Mouse (Mus musculus) left cerebral cortex, postnatal 25 days (tissue): ENCODE measurements around the gene Tmem200b. TPM values are rescaled to one million over a fixed set of nuclear protein-coding genes. Genes with fewer than 3 reads are reported as not detected.

Experiments used
- DNase-seq, 2 experiments: peaks; one replicate each; pipeline ENCODE4 v3.0.0; 2022; ENCODE audit warnings: low spot score in 2 of 2, mixed read lengths in 1 of 2
- intact Hi-C: fragments of 180-260 bp; cut with DNase I; formaldehyde crosslinking; loops from one replicate; pipeline ENCODE4 v1.15.1; 2025
- total RNA-seq, 2 experiments: library from RNA; stranded (reverse); gene quantifications; 2 replicates each; pipeline ENCODE4 v1.2.3; 2021

Gene Tmem200b
- 10 to 100 TPM in 1 of 2 experiments, 1 to 10 TPM in 1; 8.1 to 11.3 TPM for total RNA-seq

DNA sequence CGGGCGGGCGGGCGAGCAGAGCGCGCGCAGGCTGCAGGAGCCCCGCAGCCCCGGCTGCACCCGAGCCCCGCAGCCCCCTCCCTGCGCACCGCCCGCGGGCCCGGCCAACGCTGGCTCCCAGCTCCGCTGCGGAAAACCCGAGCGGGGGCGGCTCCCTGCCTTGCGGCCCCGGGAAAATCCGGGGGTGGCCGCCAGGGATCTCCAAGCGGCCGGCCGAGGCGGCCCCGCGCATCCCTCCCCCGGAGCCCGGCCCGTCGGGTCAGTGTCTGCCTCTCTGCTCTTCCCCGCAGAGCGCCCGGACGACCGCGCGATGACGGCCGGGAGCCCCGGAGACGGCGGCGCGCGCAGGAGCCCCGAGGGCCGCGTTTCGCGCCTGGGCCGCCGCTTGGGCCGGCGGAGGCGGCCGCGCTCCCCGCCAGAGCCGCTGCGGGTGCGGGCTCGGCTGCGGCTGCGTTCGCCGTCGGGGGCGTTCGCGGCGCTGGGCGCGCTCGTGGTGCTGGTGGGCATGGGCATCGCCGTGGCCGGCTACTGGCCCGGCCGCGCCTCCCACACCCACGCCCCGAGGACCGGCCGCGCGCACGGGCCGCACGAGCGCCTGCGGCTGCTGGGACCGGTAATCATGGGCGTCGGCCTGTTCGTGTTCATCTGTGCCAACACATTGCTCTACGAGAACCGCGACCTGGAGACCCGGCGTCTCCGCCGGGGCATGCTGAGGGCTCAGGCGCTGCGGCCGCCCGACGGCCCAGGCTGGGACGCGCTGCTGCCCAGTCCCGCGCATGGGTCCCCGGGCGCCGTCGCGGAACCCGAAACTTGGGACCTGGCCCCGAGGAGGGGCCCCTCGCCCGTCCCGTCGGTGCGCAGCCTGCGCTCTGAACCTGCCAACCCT lies at the start of gene Tmem200b:
TSS of gene Tmem200b (plus strand) at position 311 of the 886 bp plus-strand sequence.
- intact Hi-C loops: no loop called here
- peak in 1 of 2 experiments; percentile 52 for DNase-seq

DNA sequence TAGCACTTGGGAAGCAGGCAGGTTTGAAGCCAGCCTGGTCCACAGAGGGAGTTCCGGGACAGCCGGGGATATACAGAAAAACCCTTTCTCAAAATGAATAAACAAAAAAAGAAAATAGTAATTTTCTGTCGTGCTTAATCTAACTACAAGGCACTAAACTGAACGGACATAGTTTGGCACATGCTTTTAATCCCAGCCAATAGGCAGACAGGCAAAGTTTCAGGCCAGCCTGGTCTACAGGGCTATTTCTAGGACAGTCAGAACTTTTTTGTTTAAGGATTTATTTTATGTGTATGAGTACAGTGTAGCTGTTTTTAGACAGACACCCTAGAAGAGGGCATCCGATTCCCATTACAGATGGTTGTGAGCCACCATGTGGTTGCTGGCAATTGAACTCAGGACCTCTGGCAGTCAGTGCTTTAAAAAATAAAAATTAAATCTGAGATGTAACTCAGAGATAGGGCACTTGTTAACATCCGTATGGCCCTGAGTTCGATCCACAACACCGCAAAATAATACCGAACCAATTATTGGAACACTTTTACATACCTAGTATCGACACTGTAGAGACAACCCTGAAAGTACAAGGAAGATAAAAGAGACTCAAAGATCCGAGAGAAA lies 48.8 kb upstream of the Tmem200b start:
- intact Hi-C loops: loop anchor here (5.0 kb wide), 1 partner anchor 340 kb away; the partner anchor contains the start of gene Ythdf2
- peak in 1 of 2 experiments; percentile 15 for DNase-seq

DNA sequence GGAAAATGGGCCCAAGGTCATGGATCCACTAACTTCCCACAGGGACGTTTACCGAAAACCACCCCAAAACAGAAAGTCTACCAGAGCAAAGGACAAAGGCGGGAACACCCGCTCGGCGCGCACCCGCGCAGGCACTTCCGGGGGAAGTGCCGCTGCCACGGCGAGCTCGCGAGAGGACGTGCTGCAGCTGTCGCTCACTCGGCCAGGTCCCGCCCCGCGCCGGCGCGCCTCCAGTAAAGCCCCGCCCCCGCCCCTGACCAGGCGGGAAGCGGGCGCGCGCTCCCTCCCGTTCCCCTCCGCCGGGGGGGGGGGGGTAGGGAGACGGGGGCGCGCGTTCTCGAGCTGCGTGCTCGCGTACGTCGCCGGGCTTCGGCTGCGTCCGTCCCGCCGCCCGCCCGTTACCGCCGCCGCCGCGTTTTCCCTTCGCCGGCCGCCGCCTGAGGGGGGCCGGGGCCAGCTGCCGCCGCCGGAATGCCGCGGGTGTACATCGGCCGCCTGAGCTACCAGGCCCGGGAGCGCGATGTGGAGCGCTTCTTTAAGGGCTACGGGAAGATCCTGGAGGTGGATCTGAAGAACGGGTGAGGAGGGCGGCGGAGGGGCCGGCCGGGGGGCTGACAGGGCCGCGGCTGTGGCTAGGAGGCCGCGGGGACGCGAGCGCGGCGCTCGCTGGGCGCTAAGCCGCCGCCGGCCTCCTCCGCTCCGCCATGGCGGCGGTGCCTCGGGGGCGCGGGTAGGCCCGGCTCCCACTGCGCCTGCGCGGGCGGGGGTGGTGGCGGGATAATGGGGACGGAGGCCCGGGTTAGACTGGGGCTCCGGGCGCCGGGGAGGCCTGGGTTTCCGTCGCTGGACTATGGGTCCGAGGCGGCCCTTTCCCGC lies 48.0 kb upstream of the Tmem200b start, which contains the start of gene Srsf4:
TSS of gene Srsf4 (plus strand) at position 325 of the 876 bp plus-strand sequence.
- intact Hi-C loops: loop anchor here (5.0 kb wide), 1 partner anchor 339 kb away; the partner anchor contains the start of gene Ythdf2

DNA sequence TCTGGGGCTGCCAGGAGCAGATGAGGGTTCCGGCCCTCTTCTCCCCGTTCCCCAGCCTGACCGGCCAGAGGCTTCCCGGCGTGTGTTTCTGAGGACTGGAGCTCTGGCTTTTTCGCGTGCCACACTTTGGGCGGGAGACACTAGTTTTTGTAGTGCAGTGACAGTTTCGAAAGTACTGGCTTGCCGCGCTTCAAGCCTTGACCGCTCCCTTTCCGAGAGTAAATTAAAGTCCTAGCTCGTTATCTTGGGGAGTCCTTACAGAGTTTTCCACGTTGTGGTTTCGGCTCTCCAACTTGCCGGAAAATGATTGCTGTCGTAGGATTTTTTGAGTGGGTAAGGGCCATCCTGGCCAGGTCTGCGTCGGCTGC lies 47.4 kb upstream of the Tmem200b start:
- intact Hi-C loops: loop anchor here (5.0 kb wide), 1 partner anchor 338 kb away; the partner anchor contains the start of gene Ythdf2

More for the DNA sequence above, 48.0 kb upstream of the Tmem200b start, which contains the start of gene Srsf4:
- peak; percentile 94 to 95 for DNase-seq

DNA sequence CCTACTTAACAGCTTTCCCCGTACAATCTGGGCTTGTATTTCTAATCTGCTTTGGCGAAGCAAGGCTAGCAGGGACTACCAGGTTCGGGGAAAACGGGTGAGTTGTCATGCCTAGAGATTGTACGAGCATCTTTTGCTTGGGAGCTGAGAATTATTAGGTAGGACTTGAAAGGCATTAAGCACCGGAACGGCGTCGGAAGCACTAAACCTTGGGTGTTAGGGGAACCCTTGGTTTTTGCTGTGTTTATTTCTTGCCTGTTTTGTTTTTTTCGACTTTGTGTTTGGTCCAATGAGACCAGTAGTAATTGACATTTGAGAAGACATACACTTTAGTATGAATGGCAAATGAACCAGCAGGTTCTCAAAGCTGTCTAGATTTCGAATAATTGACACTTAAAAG lies 47.0 kb upstream of the Tmem200b start:
- no peak for DNase-seq
- intact Hi-C loops: loop anchor here (5.0 kb wide), 1 partner anchor 338 kb away; the partner anchor contains the start of gene Ythdf2

More for the DNA sequence above, 47.4 kb upstream of the Tmem200b start:
- DNase-seq: peak in 1 of 2 experiments; percentile 14

- no peak for DNase-seq
- intact Hi-C loops: no loop called here
These were observed 46.3 kb upstream of the Tmem200b start for GRCm38 (mm10) chr4:131875242-131875641.

DNA sequence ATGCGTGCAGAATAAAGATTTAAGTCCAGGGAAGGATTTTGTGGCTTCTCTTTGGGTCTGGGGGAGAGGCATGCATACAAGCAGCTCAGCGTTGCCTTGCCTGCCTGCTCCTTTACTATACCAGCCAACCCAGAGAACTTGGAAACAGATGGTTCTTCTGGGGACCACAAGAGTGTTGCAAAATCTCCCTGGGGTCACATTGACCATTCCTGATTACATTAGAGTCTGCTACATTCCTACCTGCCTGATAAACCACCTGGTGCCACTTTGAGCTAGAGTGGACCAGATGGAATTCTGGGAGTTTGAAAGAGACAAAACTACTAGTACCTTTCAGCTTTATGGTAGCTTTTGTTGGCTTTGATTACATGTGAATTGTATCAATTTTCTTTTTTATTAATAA lies 44.7 kb upstream of the Tmem200b start:
- DNase-seq: no peak
- intact Hi-C loops: no loop called here

GRCm38 (mm10) chr4:131879692-131880091 lies 41.9 kb upstream of the Tmem200b start:
- intact Hi-C loops: no loop called here
- no peak for DNase-seq

- intact Hi-C loops: no loop called here
- DNase-seq: no peak
These were observed 40.3 kb upstream of the Tmem200b start for GRCm38 (mm10) chr4:131881306-131881705.

GRCm38 (mm10) chr4:131883571-131883970 lies 38.0 kb upstream of the Tmem200b start:
- intact Hi-C loops: no loop called here
- no peak for DNase-seq

- intact Hi-C loops: no loop called here
- DNase-seq: no peak
These were observed 36.2 kb upstream of the Tmem200b start for GRCm38 (mm10) chr4:131885376-131885775.

- no peak for DNase-seq
- intact Hi-C loops: no loop called here
These were observed 33.0 kb upstream of the Tmem200b start for GRCm38 (mm10) chr4:131888564-131888963.

DNA sequence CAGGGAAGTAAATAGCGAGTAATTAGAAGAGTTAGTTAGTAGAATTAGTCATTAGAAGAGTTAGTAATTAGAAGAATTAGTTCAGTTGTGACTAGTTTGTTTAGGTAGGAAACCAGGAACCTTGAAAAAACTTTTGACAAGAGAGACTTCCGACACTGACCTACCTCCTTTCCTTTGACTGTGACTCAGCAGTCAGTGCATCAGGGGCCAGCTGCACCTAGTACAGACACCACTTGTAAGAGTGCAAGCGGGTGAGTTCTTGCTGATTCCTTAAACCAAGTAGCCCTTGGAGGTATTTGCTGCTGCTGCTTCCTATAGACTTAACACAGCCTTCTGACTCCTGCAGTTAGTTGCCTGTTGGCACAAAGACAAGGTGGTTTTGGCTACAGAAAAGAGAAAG lies 30.9 kb upstream of the Tmem200b start:
- DNase-seq: no peak
- intact Hi-C loops: no loop called here

DNA sequence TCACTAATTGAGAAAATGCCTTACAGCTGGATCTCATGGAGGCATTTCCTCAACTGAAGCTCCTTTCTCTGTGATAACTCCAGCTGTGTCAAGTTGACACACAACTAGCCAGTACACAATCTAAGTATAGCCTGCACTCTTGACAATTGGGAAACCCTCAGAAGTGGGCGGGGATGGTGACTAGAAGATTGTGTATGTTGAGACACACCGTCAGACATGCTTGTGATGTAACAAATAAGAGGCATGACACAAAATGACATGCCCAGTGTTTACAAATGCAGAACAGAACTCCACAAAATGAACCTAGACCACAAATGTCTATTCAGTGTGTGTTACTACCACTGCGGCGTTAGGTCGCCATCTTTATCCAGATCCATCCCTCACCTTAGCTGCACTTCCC lies 24.5 kb upstream of the Tmem200b start:
- DNase-seq: no peak
- intact Hi-C loops: no loop called here

DNA sequence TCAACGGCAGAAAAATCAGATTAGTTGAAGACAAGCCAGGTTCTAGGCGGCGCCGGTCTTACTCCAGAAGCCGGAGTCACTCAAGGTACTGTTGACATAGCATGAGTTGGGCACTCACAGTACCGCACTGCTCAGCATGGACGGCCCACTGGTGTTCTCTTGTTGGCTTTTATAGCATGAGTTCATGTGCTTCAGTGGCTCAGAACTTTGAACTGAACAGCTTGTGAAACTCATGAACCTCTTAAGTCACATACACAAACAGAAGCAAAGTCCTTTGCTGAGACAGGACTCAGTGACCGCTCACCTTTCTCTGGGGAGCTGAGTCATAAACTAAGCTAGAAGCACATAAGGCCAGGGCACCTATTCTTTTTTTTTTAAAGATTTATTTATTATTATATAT lies 23.8 kb upstream of the Tmem200b start:
- intact Hi-C loops: no loop called here

GRCm38 (mm10) chr4:131898503-131899179 lies 22.9 kb upstream of the Tmem200b start:
- intact Hi-C loops: no loop called here
- no peak for DNase-seq

More for the DNA sequence above, 23.8 kb upstream of the Tmem200b start:
- no peak for DNase-seq

DNA sequence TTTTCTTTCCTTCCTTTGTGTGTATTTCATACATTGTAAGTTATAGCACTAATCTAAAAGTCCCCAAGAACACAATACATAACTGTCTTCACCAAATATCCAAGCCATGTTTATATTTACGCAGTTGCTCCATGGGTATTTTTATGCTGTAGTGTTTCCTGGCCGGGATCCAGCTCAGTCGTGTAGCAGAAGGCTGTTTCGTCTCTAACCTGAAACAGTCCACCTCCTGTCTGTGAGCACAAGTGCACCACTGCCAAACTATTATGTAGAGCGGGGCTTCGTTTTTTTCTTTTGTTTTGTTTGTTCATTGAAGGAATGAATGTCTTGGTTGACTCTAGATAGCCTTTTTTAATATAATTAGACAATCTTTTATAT lies 22.4 kb upstream of the Tmem200b start:
- intact Hi-C loops: no loop called here

DNA sequence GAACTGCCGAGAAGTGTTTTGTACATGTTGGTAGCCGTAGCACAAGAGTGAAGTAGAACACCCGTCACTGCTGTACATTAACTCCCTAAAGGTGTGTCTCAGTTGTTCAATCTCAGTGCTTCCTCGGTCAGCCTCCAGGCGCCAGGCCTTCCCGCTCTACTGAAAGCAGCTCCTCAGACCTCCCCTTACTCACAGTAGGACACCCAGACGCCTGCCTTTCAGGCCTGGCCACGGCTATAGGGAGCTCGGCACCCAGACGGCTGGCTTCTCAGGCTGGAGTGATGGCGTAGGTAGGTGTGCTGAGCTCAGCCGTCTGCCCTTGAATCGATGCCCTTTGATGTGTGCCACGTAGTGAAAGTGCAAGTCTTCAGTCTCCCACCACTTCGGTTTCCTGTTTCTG lies 20.5 kb upstream of the Tmem200b start:
- intact Hi-C loops: no loop called here
- no peak for DNase-seq

More for the DNA sequence above, 22.4 kb upstream of the Tmem200b start:
- DNase-seq: no peak

DNA sequence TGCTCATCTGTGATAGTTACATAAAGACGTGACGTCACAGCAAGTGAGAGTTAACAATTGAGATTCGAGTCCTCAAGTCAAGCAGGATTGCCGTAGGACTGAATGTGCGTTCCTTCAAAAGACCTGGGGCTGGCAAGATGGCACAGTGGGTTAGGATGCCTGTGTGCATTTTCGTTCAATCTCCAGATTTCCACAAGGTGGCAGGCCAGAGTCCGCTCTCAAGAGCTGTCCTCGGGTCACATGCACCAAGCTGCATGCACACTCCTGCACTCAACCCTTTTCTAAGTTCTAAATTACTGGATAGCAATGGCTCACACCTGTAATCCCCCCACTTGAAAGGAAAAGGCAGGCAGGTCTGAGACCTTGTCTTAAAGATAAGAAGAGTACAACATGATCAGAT lies 17.1 kb upstream of the Tmem200b start:
- intact Hi-C loops: no loop called here
- DNase-seq: peak in 1 of 2 experiments; percentile 49
